Mouse (Mus musculus) liver, postnatal 0 days (tissue): ENCODE results near the gene H2-DMa.

Experiments
- CTCF ChIP-seq: sonication (generic); IDR thresholded peaks from 2 replicates; pipeline ENCODE4 v1.5.1; 2016; ENCODE audit warnings: antibody characterized with exemption, low read depth
- EP300 ChIP-seq: IDR thresholded peaks from 2 replicates; pipeline ENCODE4 v1.6.1; 2016; ENCODE audit warnings: antibody characterized with exemption, low read depth, mild to moderate bottlenecking

GRCm38 (mm10) chr17:34174075-34174474, 54.7 kb downstream of the H2-DMa start:
- TF ChIP-seq CTCF (no peak), EP300 (no peak)
